Mouse (Mus musculus): ENCODE measurements at regions not wholly inside any gene's neighbourhood (a gene's known extent, or its start where the extent isn't known, plus 50 kb on each side); places are given as distances from the start of the nearest gene placed in this dataset.

GRCm38 (mm10) chr3:139780054-139780453, 574.6 kb downstream of the Stpg2 start:
- Histone ChIP-seq H3K79me2 (ENCODE audit: control insufficient read depth, insufficient read depth) (no peaks in the 10 kb centered on the region), H3K4me2 (ENCODE audit: low read depth) (no peak overlapping the region), H3ac (ENCODE audit: control insufficient read depth, insufficient read length) (no peak overlapping the region), H3K4me3 (no peak overlapping the region), H3K36me3 (ENCODE audit: control insufficient read depth, insufficient read depth) (no peaks in the 10 kb centered on the region), H3K27me3 (ENCODE audit: control insufficient read depth, insufficient read depth, insufficient read length) (no peaks in the 10 kb centered on the region)
- TF ChIP-seq MYOG (IDR thresholded peaks at IDR 0.05; ENCODE audit: control insufficient read depth in 1 of 3, insufficient read depth in 1 of 3, insufficient read length in 2 of 3, low read depth in 2 of 3) (no peak), SRF (IDR thresholded peaks at IDR 0.05; ENCODE audit: control insufficient read depth, insufficient read length, low read depth) (no peak), POLR2A (IDR thresholded peaks at IDR 0.05; ENCODE audit: insufficient read length, low read depth) (no peak), MAX (IDR thresholded peaks at IDR 0.05; ENCODE audit: low read depth) (no peak), CEBPB (IDR thresholded peaks at IDR 0.05; ENCODE audit: insufficient read depth, poor library complexity, severe bottlenecking) (no peak), POLR2AphosphoS2 (IDR thresholded peaks at IDR 0.05; ENCODE audit: insufficient read length, low read depth) (no peak), USF1 (IDR thresholded peaks at IDR 0.05; ENCODE audit: low read depth) (no peak), E2F4 (IDR thresholded peaks at IDR 0.05; ENCODE audit: insufficient read depth) (no peak), TCF12 (IDR thresholded peaks at IDR 0.05; ENCODE audit: insufficient read depth, poor library complexity, severe bottlenecking) (no peak)

DNA sequence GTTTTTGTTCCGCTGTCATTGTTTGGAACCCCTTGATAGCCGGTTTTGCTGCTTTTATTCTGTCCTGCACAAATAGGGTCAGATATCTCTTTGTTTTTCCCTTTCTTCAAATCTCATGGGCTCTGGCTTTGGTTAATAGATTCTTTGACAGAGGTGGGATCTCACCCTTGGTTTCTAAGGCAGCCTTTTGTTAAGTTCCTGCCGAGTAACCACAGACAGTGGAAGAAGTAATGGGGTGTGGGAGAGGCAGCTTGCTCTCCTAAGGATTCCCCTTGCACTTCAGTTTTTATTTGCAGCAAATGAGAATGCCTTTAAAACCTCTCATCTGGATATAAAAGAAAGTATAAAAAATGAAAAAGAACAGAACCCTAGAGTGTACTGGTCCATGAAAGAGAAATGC, 577.9 kb downstream of the Stpg2 start:
- no peak overlapping the region for H3ac ChIP-seq (ENCODE audit: control insufficient read depth, insufficient read length)
- H3K4me3 ChIP-seq = no peak overlapping the region
- no peaks in the 10 kb centered on the region for H3K36me3 ChIP-seq (ENCODE audit: control insufficient read depth, insufficient read depth)
- no peaks in the 10 kb centered on the region for H3K27me3 ChIP-seq (ENCODE audit: control insufficient read depth, insufficient read depth, insufficient read length)
- H3K79me2 ChIP-seq (ENCODE audit: control insufficient read depth, insufficient read depth) = no peaks in the 10 kb centered on the region
- no peak overlapping the region for H3K4me2 ChIP-seq (ENCODE audit: low read depth)
- TF ChIP-seq TCF12 (IDR thresholded peaks at IDR 0.05; ENCODE audit: insufficient read depth, poor library complexity, severe bottlenecking) (no peak), REST (IDR thresholded peaks at IDR 0.05; ENCODE audit: insufficient read depth, insufficient read length) (no peak), MAX (IDR thresholded peaks at IDR 0.05; ENCODE audit: low read depth) (no peak)

DNA sequence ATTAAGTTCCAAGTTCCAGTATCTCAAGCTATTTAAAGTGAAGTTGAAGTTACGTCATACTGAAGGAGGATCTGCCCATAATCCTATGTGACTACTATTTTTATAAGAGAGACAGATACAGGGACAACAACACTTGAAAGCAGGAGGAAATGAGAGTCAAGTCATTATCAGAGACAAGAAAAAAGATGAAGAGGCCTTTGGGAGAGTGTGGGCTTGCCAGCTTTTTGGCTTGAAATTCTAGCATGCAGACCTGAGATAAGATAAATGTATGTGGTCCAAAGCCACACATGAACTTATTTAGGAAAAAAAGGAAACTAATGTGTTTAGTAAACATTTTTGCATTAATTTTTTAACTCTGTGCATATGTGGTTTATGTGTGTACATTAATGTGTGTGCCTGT, 581.0 kb downstream of the Stpg2 start:
- H3K36me3 ChIP-seq (ENCODE audit: control insufficient read depth, insufficient read depth) = no peaks in the 10 kb centered on the region
- H3K4me2 ChIP-seq (ENCODE audit: low read depth) = no peak overlapping the region
- no peak for TF ChIP-seq POLR2A (IDR thresholded peaks at IDR 0.05; ENCODE audit: insufficient read length, low read depth)
- no peak for TF ChIP-seq MYOD1 (IDR thresholded peaks at IDR 0.05; ENCODE audit: control insufficient read depth in 1 of 3, insufficient read length in 2 of 3, low read depth in 2 of 3)
- no peak for TF ChIP-seq MYOG (IDR thresholded peaks at IDR 0.05; ENCODE audit: control insufficient read depth in 1 of 3, insufficient read depth in 1 of 3, insufficient read length in 2 of 3, low read depth in 2 of 3)
- TF ChIP-seq REST (IDR thresholded peaks at IDR 0.05; ENCODE audit: insufficient read depth, insufficient read length) = no peak
- TF ChIP-seq TCF3 (IDR thresholded peaks at IDR 0.05; ENCODE audit: insufficient read length, low read depth) = no peak
- no peak for TF ChIP-seq USF1 (IDR thresholded peaks at IDR 0.05; ENCODE audit: low read depth)
- TF ChIP-seq MAX (IDR thresholded peaks at IDR 0.05; ENCODE audit: low read depth) = no peak
- no peak for TF ChIP-seq CEBPB (IDR thresholded peaks at IDR 0.05; ENCODE audit: insufficient read depth, poor library complexity, severe bottlenecking)
- TF ChIP-seq POLR2AphosphoS2 (IDR thresholded peaks at IDR 0.05; ENCODE audit: insufficient read length, low read depth) = no peak
- TF ChIP-seq E2F4 (IDR thresholded peaks at IDR 0.05; ENCODE audit: insufficient read depth) = no peak
- TF ChIP-seq SRF (IDR thresholded peaks at IDR 0.05; ENCODE audit: control insufficient read depth, insufficient read length, low read depth) = no peak
- TF ChIP-seq TCF12 (IDR thresholded peaks at IDR 0.05; ENCODE audit: insufficient read depth, poor library complexity, severe bottlenecking) = no peak
- no peaks in the 10 kb centered on the region for H3K27me3 ChIP-seq (ENCODE audit: control insufficient read depth, insufficient read depth, insufficient read length)
- H3K4me3 ChIP-seq = no peak overlapping the region
- H3ac ChIP-seq (ENCODE audit: control insufficient read depth, insufficient read length) = no peak overlapping the region
- H3K79me2 ChIP-seq (ENCODE audit: control insufficient read depth, insufficient read depth) = no peaks in the 10 kb centered on the region

DNA sequence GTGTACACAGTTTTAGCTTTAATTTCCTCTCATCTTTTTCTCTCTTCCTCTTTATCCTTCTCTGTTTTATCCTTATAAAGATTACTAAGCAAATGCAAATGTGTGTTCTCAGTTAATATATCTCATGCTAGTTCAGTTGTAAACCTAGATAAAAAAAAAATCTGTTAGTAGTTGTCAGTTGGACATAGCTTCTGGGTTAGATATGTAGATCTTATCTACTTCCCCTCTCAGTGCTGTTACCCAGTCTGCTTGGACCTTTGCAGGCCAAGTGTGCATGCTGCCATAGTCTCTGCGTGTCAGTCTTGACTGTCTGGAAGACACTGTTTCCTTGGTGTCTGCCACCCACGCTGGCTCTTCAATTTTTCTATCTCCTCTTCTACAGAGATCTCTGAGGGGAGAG, 583.4 kb downstream of the Stpg2 start:
- Histone ChIP-seq H3K27me3 (ENCODE audit: control insufficient read depth, insufficient read depth, insufficient read length) (no peaks in the 10 kb centered on the region), H3K79me2 (ENCODE audit: control insufficient read depth, insufficient read depth) (no peaks in the 10 kb centered on the region), H3ac (ENCODE audit: control insufficient read depth, insufficient read length) (no peak overlapping the region), H3K36me3 (ENCODE audit: control insufficient read depth, insufficient read depth) (no peaks in the 10 kb centered on the region), H3K4me2 (ENCODE audit: low read depth) (no peak overlapping the region), H3K4me3 (no peak overlapping the region)
- TF ChIP-seq POLR2A (IDR thresholded peaks at IDR 0.05; ENCODE audit: insufficient read length, low read depth) (no peak), MAX (IDR thresholded peaks at IDR 0.05; ENCODE audit: low read depth) (no peak), CEBPB (IDR thresholded peaks at IDR 0.05; ENCODE audit: insufficient read depth, poor library complexity, severe bottlenecking) (no peak), TCF12 (IDR thresholded peaks at IDR 0.05; ENCODE audit: insufficient read depth, poor library complexity, severe bottlenecking) (no peak), E2F4 (IDR thresholded peaks at IDR 0.05; ENCODE audit: insufficient read depth) (no peak), POLR2AphosphoS2 (IDR thresholded peaks at IDR 0.05; ENCODE audit: insufficient read length, low read depth) (no peak), MYOD1 (IDR thresholded peaks at IDR 0.05; ENCODE audit: control insufficient read depth in 1 of 3, insufficient read length in 2 of 3, low read depth in 2 of 3) (no peak), TCF3 (IDR thresholded peaks at IDR 0.05; ENCODE audit: insufficient read length, low read depth) (no peak), REST (IDR thresholded peaks at IDR 0.05; ENCODE audit: insufficient read depth, insufficient read length) (no peak), MYOG (IDR thresholded peaks at IDR 0.05; ENCODE audit: control insufficient read depth in 1 of 3, insufficient read depth in 1 of 3, insufficient read length in 2 of 3, low read depth in 2 of 3) (no peak), SRF (IDR thresholded peaks at IDR 0.05; ENCODE audit: control insufficient read depth, insufficient read length, low read depth) (no peak), USF1 (IDR thresholded peaks at IDR 0.05; ENCODE audit: low read depth) (no peak)

DNA sequence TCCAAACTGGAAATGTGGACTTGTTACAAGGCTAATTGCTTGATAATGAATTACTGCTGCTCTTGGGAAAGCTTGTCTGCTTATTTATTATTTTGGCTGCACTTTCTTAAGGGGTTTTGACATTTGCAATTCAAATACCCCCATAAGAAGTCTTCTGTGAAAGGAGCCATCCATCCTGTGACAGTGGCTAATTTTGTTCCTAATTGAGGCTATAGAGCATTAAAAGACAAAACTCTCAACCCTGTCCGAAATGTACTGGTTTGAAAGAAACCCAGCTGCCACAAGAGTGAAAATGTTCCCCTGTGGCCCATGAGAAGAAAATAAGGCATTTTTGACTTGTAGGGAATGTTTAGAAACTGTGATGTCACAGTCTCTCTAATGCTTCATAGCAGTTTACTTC, 591.2 kb downstream of the Stpg2 start:
- H3K27me3 ChIP-seq (ENCODE audit: control insufficient read depth, insufficient read depth, insufficient read length) = no peaks in the 10 kb centered on the region
- no peaks in the 10 kb centered on the region for H3K79me2 ChIP-seq (ENCODE audit: control insufficient read depth, insufficient read depth)
- TF ChIP-seq REST (IDR thresholded peaks at IDR 0.05; ENCODE audit: insufficient read depth, insufficient read length) (no peak), POLR2A (IDR thresholded peaks at IDR 0.05; ENCODE audit: insufficient read length, low read depth) (no peak), MYOG (IDR thresholded peaks at IDR 0.05; ENCODE audit: control insufficient read depth in 1 of 3, insufficient read depth in 1 of 3, insufficient read length in 2 of 3, low read depth in 2 of 3) (no peak), MAX (IDR thresholded peaks at IDR 0.05; ENCODE audit: low read depth) (no peak), SRF (IDR thresholded peaks at IDR 0.05; ENCODE audit: control insufficient read depth, insufficient read length, low read depth) (no peak), CEBPB (IDR thresholded peaks at IDR 0.05; ENCODE audit: insufficient read depth, poor library complexity, severe bottlenecking) (no peak), USF1 (IDR thresholded peaks at IDR 0.05; ENCODE audit: low read depth) (no peak), MYOD1 (IDR thresholded peaks at IDR 0.05; ENCODE audit: control insufficient read depth in 1 of 3, insufficient read length in 2 of 3, low read depth in 2 of 3) (no peak), E2F4 (IDR thresholded peaks at IDR 0.05; ENCODE audit: insufficient read depth) (no peak), TCF12 (IDR thresholded peaks at IDR 0.05; ENCODE audit: insufficient read depth, poor library complexity, severe bottlenecking) (no peak)
- no peak overlapping the region for H3K4me3 ChIP-seq
- no peak overlapping the region for H3K4me2 ChIP-seq (ENCODE audit: low read depth)
- no peaks in the 10 kb centered on the region for H3K36me3 ChIP-seq (ENCODE audit: control insufficient read depth, insufficient read depth)
- no peak overlapping the region for H3ac ChIP-seq (ENCODE audit: control insufficient read depth, insufficient read length)
